Mouse (Mus musculus): ENCODE measurements around the gene Mark2. TPM values are rescaled to one million over a fixed set of nuclear protein-coding genes. Genes with fewer than 3 reads are reported as not detected.

The Mark2 gene
- polyA plus RNA-seq, 1 experiment from 2014 or later, result 45.1 TPM

DNA sequence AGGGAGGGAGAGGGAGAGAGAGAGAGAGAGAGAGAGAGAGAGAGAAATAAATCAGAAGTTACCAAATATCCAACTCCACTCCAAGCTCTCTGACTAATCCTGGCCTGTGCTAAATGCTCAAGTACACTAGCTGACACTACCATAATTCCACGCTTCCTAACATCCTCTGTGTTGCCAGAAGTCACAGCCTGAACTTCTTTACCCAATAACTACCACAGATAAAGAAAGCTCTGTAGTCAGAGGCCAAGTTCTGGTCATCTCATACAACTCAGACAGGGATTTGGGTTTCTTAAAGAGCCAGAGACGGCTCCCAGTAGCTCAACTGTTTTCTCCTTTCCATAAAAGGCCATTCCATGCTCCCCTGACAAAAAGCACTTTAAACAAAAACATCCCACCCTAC is 36.9 kb downstream of the Mark2 start:
- Histone ChIP-seq H3K4me3 (replicated peaks) (no peak overlapping the region), H3K9me3 (replicated peaks) (no peaks in the 10 kb centered on the region), H3K36me3 (0 out of 2 replicates have a peak, but pooled peaks cover 6% of the 10 kb centered on the region), H3K4me1 (peaks cover 76% of the 10 kb centered on the region), H3K27ac (0 out of 2 replicates have a peak overlapping the region, but pooled peaks have one; percentile 56), H3K4me2 (no peak overlapping the region), H3K9ac (no peak overlapping the region), H3K27me3 (no peaks in the 10 kb centered on the region)
- ATAC-seq (replicated peaks; ENCODE audit: low FRiP score), result no peak
- 64% methylated on average over 2 of the region's 2 CpGs for WGBS

- no peaks in the 10 kb centered on the region for H3K9me3 ChIP-seq (replicated peaks)
- peaks cover 72% of the 10 kb centered on the region for H3K4me1 ChIP-seq
- no peak overlapping the region for H3K4me3 ChIP-seq (replicated peaks)
- WGBS, result 34% methylated on average over 6 of the region's 6 CpGs
- no peak overlapping the region for H3K4me2 ChIP-seq
- no peak for ATAC-seq (replicated peaks; ENCODE audit: low FRiP score)
- peaks cover 14% of the 10 kb centered on the region; the same call in 1 of the 2 replicates for H3K36me3 ChIP-seq
- H3K27me3 ChIP-seq, result no peaks in the 10 kb centered on the region
- H3K9ac ChIP-seq, result no peak overlapping the region
- no peak overlapping the region for H3K27ac ChIP-seq
Observed at GRCm38 (mm10) chr19:7303796-7304195, 37.9 kb downstream of the Mark2 start.

- Histone ChIP-seq H3K27me3 (no peaks in the 10 kb centered on the region), H3K27ac (peak overlapping the region; percentile 19), H3K4me1 (peaks cover 59% of the 10 kb centered on the region), H3K36me3 (peaks cover 14% of the 10 kb centered on the region; the same call in 1 of the 2 replicates), H3K9me3 (replicated peaks) (no peaks in the 10 kb centered on the region), H3K4me3 (replicated peaks) (no peak overlapping the region), H3K4me2 (no peak overlapping the region), H3K9ac (no peak overlapping the region)
- 50% methylated on average over 1 of the region's 1 CpGs for WGBS
- ATAC-seq (replicated peaks; ENCODE audit: low FRiP score), result no peak
Observed at GRCm38 (mm10) chr19:7302493-7302797, 39.2 kb downstream of the Mark2 start.

GRCm38 (mm10) chr19:7301647-7302492 is 39.8 kb downstream of the Mark2 start:
- H3K27ac ChIP-seq, result peak overlapping the region; percentile 19
- no peak overlapping the region for H3K4me3 ChIP-seq (replicated peaks)
- 72% methylated on average over 7 of the region's 7 CpGs for WGBS
- H3K36me3 ChIP-seq, result peaks cover 14% of the 10 kb centered on the region; the same call in 1 of the 2 replicates
- no peaks in the 10 kb centered on the region for H3K9me3 ChIP-seq (replicated peaks)
- no peak overlapping the region for H3K4me2 ChIP-seq
- no peak for ATAC-seq (replicated peaks; ENCODE audit: low FRiP score)
- H3K4me1 ChIP-seq, result peaks cover 53% of the 10 kb centered on the region
- H3K9ac ChIP-seq, result no peak overlapping the region
- no peaks in the 10 kb centered on the region for H3K27me3 ChIP-seq

GRCm38 (mm10) chr19:7300078-7300477 is 41.6 kb downstream of the Mark2 start:
- Histone ChIP-seq H3K9me3 (replicated peaks) (no peaks in the 10 kb centered on the region), H3K4me1 (peaks cover 50% of the 10 kb centered on the region), H3K4me2 (no peak overlapping the region), H3K27me3 (no peaks in the 10 kb centered on the region), H3K9ac (no peak overlapping the region), H3K27ac (no peak overlapping the region), H3K4me3 (replicated peaks) (no peak overlapping the region), H3K36me3 (peaks cover 21% of the 10 kb centered on the region; the same call in 1 of the 2 replicates)
- WGBS, result 90% methylated on average over 1 of the region's 1 CpGs
- no peak for ATAC-seq (replicated peaks; ENCODE audit: low FRiP score)

GRCm38 (mm10) chr19:7299052-7299451 is 42.6 kb downstream of the Mark2 start:
- no peak overlapping the region for H3K4me3 ChIP-seq (replicated peaks)
- H3K4me1 ChIP-seq, result peaks cover 55% of the 10 kb centered on the region
- no peaks in the 10 kb centered on the region for H3K9me3 ChIP-seq (replicated peaks)
- H3K9ac ChIP-seq, result no peak overlapping the region
- no peak for ATAC-seq (replicated peaks; ENCODE audit: low FRiP score)
- no peak overlapping the region for H3K27ac ChIP-seq
- no peaks in the 10 kb centered on the region for H3K27me3 ChIP-seq
- H3K36me3 ChIP-seq, result peaks cover 21% of the 10 kb centered on the region; the same call in 1 of the 2 replicates
- H3K4me2 ChIP-seq, result no peak overlapping the region

GRCm38 (mm10) chr19:7295959-7296358 is 45.7 kb downstream of the Mark2 start:
- 79% methylated on average over 4 of the region's 4 CpGs for WGBS
- Histone ChIP-seq H3K9me3 (replicated peaks) (no peaks in the 10 kb centered on the region), H3K4me2 (peak overlapping the region; percentile 38; the same call in 1 of the 2 replicates), H3K36me3 (peaks cover 18% of the 10 kb centered on the region; the same call in 1 of the 2 replicates), H3K9ac (no peak overlapping the region), H3K27me3 (no peaks in the 10 kb centered on the region), H3K27ac (peak overlapping the region; percentile 87), H3K4me3 (replicated peaks) (no peak overlapping the region), H3K4me1 (peaks cover 53% of the 10 kb centered on the region)
- no peak for ATAC-seq (replicated peaks; ENCODE audit: low FRiP score)

GRCm38 (mm10) chr19:7295071-7295658 is 46.5 kb downstream of the Mark2 start:
- no peaks in the 10 kb centered on the region for H3K9me3 ChIP-seq (replicated peaks)
- peaks cover 57% of the 10 kb centered on the region for H3K4me1 ChIP-seq
- peak overlapping the region; percentile 87 for H3K27ac ChIP-seq
- peak; percentile 78 for ATAC-seq (replicated peaks; ENCODE audit: low FRiP score)
- peak overlapping the region; percentile 38 for H3K4me2 ChIP-seq
- H3K9ac ChIP-seq, result peak overlapping the region; percentile 0; the same call in 1 of the 2 replicates
- WGBS, result 41% methylated on average over 15 of the region's 15 CpGs
- H3K4me3 ChIP-seq (replicated peaks), result peak overlapping the region; percentile 4; the same call in 1 of the 2 replicates
- peaks cover 22% of the 10 kb centered on the region for H3K36me3 ChIP-seq
- no peaks in the 10 kb centered on the region for H3K27me3 ChIP-seq

DNA sequence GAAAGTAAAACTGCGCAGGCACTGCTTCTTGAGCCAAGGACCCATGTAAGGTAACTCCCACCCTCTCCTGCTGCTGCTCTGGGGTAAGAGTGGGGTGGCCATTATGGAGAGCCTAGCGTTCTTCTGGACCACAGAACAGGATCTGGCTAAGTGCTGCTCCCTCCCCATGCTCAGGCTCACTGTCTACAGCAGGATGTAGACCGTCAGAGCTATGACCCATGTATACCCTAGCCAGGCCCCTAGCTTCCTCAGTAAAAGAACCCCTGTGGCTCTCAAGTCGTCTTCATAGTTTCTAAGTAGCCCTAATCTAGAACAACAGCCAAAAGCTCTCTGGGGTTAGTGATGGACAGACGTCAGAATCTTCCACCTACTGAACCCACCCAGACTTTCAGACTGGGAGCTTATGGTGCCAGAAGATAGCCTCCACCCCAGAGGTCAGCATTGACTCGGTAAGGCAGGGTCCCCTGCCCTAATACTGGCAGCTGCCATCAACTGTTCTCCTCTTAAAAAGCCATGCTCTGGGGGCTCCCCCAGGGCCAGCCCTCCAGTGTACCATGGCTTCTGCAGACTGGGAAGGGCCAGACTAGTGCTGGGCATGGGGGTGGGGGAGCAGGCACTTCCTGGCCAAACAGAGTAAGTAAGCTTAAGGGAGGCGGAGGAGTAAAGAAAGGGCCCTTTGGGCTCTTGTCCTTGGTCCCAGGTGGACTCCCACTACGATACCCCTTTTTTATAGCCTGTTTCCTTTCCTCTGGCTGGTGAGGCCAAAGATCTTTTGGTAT is 47.4 kb downstream of the Mark2 start:
- ATAC-seq (replicated peaks; ENCODE audit: low FRiP score), result no peak
- no peaks in the 10 kb centered on the region for H3K9me3 ChIP-seq (replicated peaks)
- peak overlapping the region; percentile 87 for H3K27ac ChIP-seq
- H3K4me2 ChIP-seq, result peak overlapping the region; percentile 38
- 0 out of 2 replicates have a peak overlapping the region, but pooled peaks have one; percentile 0 for H3K9ac ChIP-seq
- peaks cover 26% of the 10 kb centered on the region for H3K36me3 ChIP-seq
- H3K27me3 ChIP-seq, result no peaks in the 10 kb centered on the region
- H3K4me3 ChIP-seq (replicated peaks), result no peak overlapping the region
- H3K4me1 ChIP-seq, result peaks cover 56% of the 10 kb centered on the region
- 50% methylated on average over 8 of the region's 8 CpGs for WGBS

DNA sequence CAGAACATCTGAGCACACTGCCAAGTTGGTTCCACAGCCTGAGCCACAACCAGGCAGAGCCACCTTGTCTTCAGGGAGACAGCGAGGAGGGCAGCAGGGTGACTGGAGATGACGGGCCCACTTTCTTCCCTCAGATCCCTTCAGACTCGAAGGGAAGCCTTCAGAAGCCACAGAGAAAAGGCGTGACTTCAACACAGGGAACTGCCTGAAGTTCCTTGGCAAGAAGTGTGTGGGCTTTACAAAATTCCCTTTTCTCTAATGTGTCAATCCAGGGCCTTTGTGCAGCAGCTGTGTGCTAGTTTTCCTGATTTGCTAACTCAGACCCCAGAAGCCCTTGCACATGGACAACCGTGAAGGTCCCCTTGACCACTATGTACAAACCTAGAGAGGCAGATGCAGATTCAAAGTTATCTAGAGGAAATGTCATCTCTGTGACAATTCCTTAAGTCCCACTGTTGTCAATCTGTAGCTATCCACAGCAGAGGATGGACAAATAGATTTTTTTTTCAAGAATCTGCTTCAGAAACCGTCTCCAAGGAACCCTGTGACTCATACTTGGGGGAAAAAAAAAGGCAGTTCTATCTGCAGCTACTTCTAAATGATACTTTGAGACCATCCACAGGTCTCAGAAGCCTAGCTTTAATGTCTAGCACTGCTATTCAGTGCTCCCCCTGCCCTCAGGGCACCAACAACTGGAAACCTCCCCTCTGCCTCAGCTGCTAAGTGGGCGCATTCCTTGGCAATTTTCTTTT is 49.5 kb downstream of the Mark2 start:
- Histone ChIP-seq H3K9me3 (replicated peaks) (no peaks in the 10 kb centered on the region), H3K4me1 (peaks cover 51% of the 10 kb centered on the region), H3K27me3 (no peaks in the 10 kb centered on the region), H3K9ac (no peak overlapping the region), H3K36me3 (peaks cover 33% of the 10 kb centered on the region), H3K4me3 (replicated peaks) (no peak overlapping the region), H3K4me2 (no peak overlapping the region), H3K27ac (peak overlapping the region; percentile 54; the same call in 1 of the 2 replicates)
- no peak for ATAC-seq (replicated peaks; ENCODE audit: low FRiP score)
- 72% methylated on average over 7 of the region's 7 CpGs for WGBS

- H3K4me2 ChIP-seq, result no peak overlapping the region
- no peaks in the 10 kb centered on the region for H3K27me3 ChIP-seq
- no peak for ATAC-seq (replicated peaks; ENCODE audit: low FRiP score)
- H3K9ac ChIP-seq, result no peak overlapping the region
- H3K9me3 ChIP-seq (replicated peaks), result no peaks in the 10 kb centered on the region
- peaks cover 50% of the 10 kb centered on the region for H3K36me3 ChIP-seq
- 19% methylated on average over 2 of the region's 2 CpGs for whole genome bisulfite sequencing
- H3K4me1 ChIP-seq, result peaks cover 35% of the 10 kb centered on the region
- H3K27ac ChIP-seq, result no peak overlapping the region
- H3K4me3 ChIP-seq (replicated peaks), result no peak overlapping the region
Observed at GRCm38 (mm10) chr19:7289767-7290166, 51.9 kb downstream of the Mark2 start.
